Mouse (Mus musculus): ENCODE measurements around the gene Nutf2-ps1. TPM values are rescaled to one million over a fixed set of nuclear protein-coding genes. Genes with fewer than 3 reads are reported as not detected.
"Not testable (repeated sequence)": the region's sequence is repeated elsewhere in the genome, so short reads cannot be mapped to it uniquely, and the experiment has no call there.

The Nutf2-ps1 gene
- total RNA-seq (2014; fragmentation: Nextera tagmentation) (56.0 and 61.3 TPM in 2 replicates), total RNA-seq (2017) (142 and 145 TPM in 2 replicates)

- ATAC-seq (replicated peaks; ENCODE audit: poor library complexity, severe bottlenecking), result not testable (repeated sequence)
Measured at GRCm38 (mm10) chr19:53588968-53589367, at the start of gene Nutf2-ps1. Nutf2-ps1 (minus strand) TSS chr19:53589068.

GRCm38 (mm10) chr19:53638041-53638440 lies 49.2 kb upstream of the Nutf2-ps1 start:
- no peak; the same call in 1 of the 2 replicates for ATAC-seq (replicated peaks; ENCODE audit: poor library complexity, severe bottlenecking)

GRCm38 (mm10) chr19:53621681-53622080 lies 32.8 kb upstream of the Nutf2-ps1 start:
- no peak for ATAC-seq (replicated peaks; ENCODE audit: poor library complexity, severe bottlenecking)

- ATAC-seq (replicated peaks; ENCODE audit: poor library complexity, severe bottlenecking), result peak; percentile 99
Measured at GRCm38 (mm10) chr19:53608921-53609320, 20.1 kb upstream of the Nutf2-ps1 start.

- ATAC-seq (replicated peaks; ENCODE audit: poor library complexity, severe bottlenecking), result no peak
Measured at GRCm38 (mm10) chr19:53601363-53601655, 12.4 kb upstream of the Nutf2-ps1 start.

GRCm38 (mm10) chr19:53600549-53601362 lies 11.9 kb upstream of the Nutf2-ps1 start:
- ATAC-seq (replicated peaks; ENCODE audit: poor library complexity, severe bottlenecking), result peak; percentile 26

GRCm38 (mm10) chr19:53599757-53600539 lies 11.1 kb upstream of the Nutf2-ps1 start, which contains the start of gene Smc3:
Smc3 (plus strand) TSS chr19:53600398.
- peak; percentile 88 for ATAC-seq (replicated peaks; ENCODE audit: poor library complexity, severe bottlenecking)

- ATAC-seq (replicated peaks; ENCODE audit: poor library complexity, severe bottlenecking), result no peak
Measured at GRCm38 (mm10) chr19:53596723-53597474, 8.0 kb upstream of the Nutf2-ps1 start.

GRCm38 (mm10) chr19:53587686-53588085 lies 1.2 kb downstream of the Nutf2-ps1 start:
- ATAC-seq (replicated peaks; ENCODE audit: poor library complexity, severe bottlenecking), result not testable (repeated sequence)

- not testable (repeated sequence) for ATAC-seq (replicated peaks; ENCODE audit: poor library complexity, severe bottlenecking)
Measured at GRCm38 (mm10) chr19:53580271-53580670, 8.6 kb downstream of the Nutf2-ps1 start.

GRCm38 (mm10) chr19:53578597-53579252 lies 10.1 kb downstream of the Nutf2-ps1 start:
- ATAC-seq (replicated peaks; ENCODE audit: poor library complexity, severe bottlenecking), result peak; percentile 58; the same call in 1 of the 2 replicates

- ATAC-seq (replicated peaks; ENCODE audit: poor library complexity, severe bottlenecking), result no peak
Measured at GRCm38 (mm10) chr19:53577025-53577800, 11.7 kb downstream of the Nutf2-ps1 start.

- ATAC-seq (replicated peaks; ENCODE audit: poor library complexity, severe bottlenecking), result no peak
Measured at GRCm38 (mm10) chr19:53576061-53576460, 12.8 kb downstream of the Nutf2-ps1 start.

- no peak for ATAC-seq (replicated peaks; ENCODE audit: poor library complexity, severe bottlenecking)
Measured at GRCm38 (mm10) chr19:53575296-53576010, 13.4 kb downstream of the Nutf2-ps1 start.

GRCm38 (mm10) chr19:53574546-53574945 lies 14.3 kb downstream of the Nutf2-ps1 start:
- no peak for ATAC-seq (replicated peaks; ENCODE audit: poor library complexity, severe bottlenecking)

GRCm38 (mm10) chr19:53574131-53574530 lies 14.7 kb downstream of the Nutf2-ps1 start:
- ATAC-seq (replicated peaks; ENCODE audit: poor library complexity, severe bottlenecking), result no peak

GRCm38 (mm10) chr19:53573151-53573550 lies 15.7 kb downstream of the Nutf2-ps1 start:
- ATAC-seq (replicated peaks; ENCODE audit: poor library complexity, severe bottlenecking), result no peak

GRCm38 (mm10) chr19:53572607-53573006 lies 16.3 kb downstream of the Nutf2-ps1 start:
- ATAC-seq (replicated peaks; ENCODE audit: poor library complexity, severe bottlenecking), result no peak
